Mouse (Mus musculus) cortical plate, adult 2 months (tissue): ENCODE measurements around the gene Schip1. TPM values are rescaled to one million over a fixed set of nuclear protein-coding genes. Genes with fewer than 3 reads are reported as not detected.

ENCODE experiments used
- H3K27ac ChIP-seq: fragments of 200-500 bp; 2 replicates; pipeline ENCODE4 v1.5.1; 2012; ENCODE audit warnings: low read length, control low read depth, inconsistent platforms; ENCODE audit not compliant: insufficient read depth
- H3K4me1 ChIP-seq: fragments of 200-500 bp; 2 replicates; pipeline ENCODE4 v1.6.1; 2011; ENCODE audit warnings: low read length; ENCODE audit not compliant: control insufficient read depth, insufficient read depth
- H3K4me3 ChIP-seq: fragments of 200-500 bp; 2 replicates; pipeline ENCODE4 v1.5.1; 2011; ENCODE audit warnings: mild to moderate bottlenecking, low read length, control low read depth; ENCODE audit not compliant: insufficient read depth
- CTCF ChIP-seq: fragments of 200-500 bp; IDR thresholded peaks from 2 replicates; pipeline ENCODE4 v1.5.1; 2011; ENCODE audit warnings: mild to moderate bottlenecking, control low read depth, low read length; ENCODE audit not compliant: insufficient read depth; ENCODE audit errors: extremely low read depth
- POLR2A ChIP-seq: fragments of 200-500 bp; IDR thresholded peaks from 2 replicates; pipeline ENCODE4 v1.6.1; 2011; ENCODE audit warnings: mild to moderate bottlenecking, low read length, control low read depth; ENCODE audit not compliant: insufficient read depth; ENCODE audit errors: extremely low read depth
- polyA plus RNA-seq: library from polyadenylated mRNA; depleted of rRNA; stranded (reverse); fragments of >200 nt; gene quantifications from 2 replicates; pipeline ENCODE4 v1.2.3, GENCODE M21; 2012

Schip1 gene
- polyA plus RNA-seq, 1 experiment = 207 TPM

- no peak overlapping the region for H3K4me3 ChIP-seq
- H3K4me1 ChIP-seq = no peaks in the 10 kb centered on the region
- H3K27ac ChIP-seq = no peak overlapping the region
- TF ChIP-seq POLR2A (no peak), CTCF (no peak)
These were observed 369.8 kb downstream of the Schip1 start for GRCm38 (mm10) chr3:68434435-68434834.

- no peak overlapping the region for H3K4me3 ChIP-seq
- no peak overlapping the region for H3K27ac ChIP-seq
- H3K4me1 ChIP-seq = no peaks in the 10 kb centered on the region
- TF ChIP-seq CTCF (no peak), POLR2A (no peak)
These were observed 370.3 kb downstream of the Schip1 start for GRCm38 (mm10) chr3:68434897-68435296.

- H3K4me1 ChIP-seq = no peaks in the 10 kb centered on the region; the same call in 1 of the 2 replicates
- H3K4me3 ChIP-seq = no peak overlapping the region
- no peak overlapping the region for H3K27ac ChIP-seq
- TF ChIP-seq POLR2A (no peak), CTCF (no peak)
These were observed 383.9 kb downstream of the Schip1 start for GRCm38 (mm10) chr3:68448480-68448879.

GRCm38 (mm10) chr3:68451634-68452033 lies 387.0 kb downstream of the Schip1 start:
- Histone ChIP-seq H3K27ac (no peak overlapping the region), H3K4me3 (no peak overlapping the region), H3K4me1 (no peaks in the 10 kb centered on the region; the same call in 1 of the 2 replicates)
- TF ChIP-seq POLR2A (no peak), CTCF (no peak)

GRCm38 (mm10) chr3:68453266-68453665 lies 388.7 kb downstream of the Schip1 start:
- Histone ChIP-seq H3K4me3 (no peak overlapping the region), H3K27ac (no peak overlapping the region), H3K4me1 (no peaks in the 10 kb centered on the region; the same call in 1 of the 2 replicates)
- TF ChIP-seq CTCF = no peak
- TF ChIP-seq POLR2A = no peak

- no peak overlapping the region for H3K4me3 ChIP-seq
- TF ChIP-seq CTCF = no peak
- no peak for TF ChIP-seq POLR2A
- no peak overlapping the region for H3K27ac ChIP-seq
- H3K4me1 ChIP-seq = no peaks in the 10 kb centered on the region; the same call in 1 of the 2 replicates
These were observed 389.3 kb downstream of the Schip1 start for GRCm38 (mm10) chr3:68453719-68454455.

GRCm38 (mm10) chr3:68466643-68467042 lies 402.0 kb downstream of the Schip1 start:
- no peak overlapping the region for H3K27ac ChIP-seq
- TF ChIP-seq CTCF (no peak), POLR2A (no peak)
- H3K4me3 ChIP-seq = no peak overlapping the region

GRCm38 (mm10) chr3:68467941-68468687 lies 403.5 kb downstream of the Schip1 start:
- TF ChIP-seq CTCF (no peak), POLR2A (no peak)
- H3K27ac ChIP-seq = no peak overlapping the region
- H3K4me1 ChIP-seq = no peaks in the 10 kb centered on the region
- no peak overlapping the region for H3K4me3 ChIP-seq

More at GRCm38 (mm10) chr3:68466643-68467042, 402.0 kb downstream of the Schip1 start:
- H3K4me1 ChIP-seq = no peaks in the 10 kb centered on the region

GRCm38 (mm10) chr3:68469643-68470042 lies 405.0 kb downstream of the Schip1 start:
- no peaks in the 10 kb centered on the region for H3K4me1 ChIP-seq
- H3K27ac ChIP-seq = no peak overlapping the region
- TF ChIP-seq CTCF (0 out of 2 replicates have a peak, but pooled peaks have one; percentile 4), POLR2A (no peak)
- H3K4me3 ChIP-seq = no peak overlapping the region
